In the genomic region with DNA sequence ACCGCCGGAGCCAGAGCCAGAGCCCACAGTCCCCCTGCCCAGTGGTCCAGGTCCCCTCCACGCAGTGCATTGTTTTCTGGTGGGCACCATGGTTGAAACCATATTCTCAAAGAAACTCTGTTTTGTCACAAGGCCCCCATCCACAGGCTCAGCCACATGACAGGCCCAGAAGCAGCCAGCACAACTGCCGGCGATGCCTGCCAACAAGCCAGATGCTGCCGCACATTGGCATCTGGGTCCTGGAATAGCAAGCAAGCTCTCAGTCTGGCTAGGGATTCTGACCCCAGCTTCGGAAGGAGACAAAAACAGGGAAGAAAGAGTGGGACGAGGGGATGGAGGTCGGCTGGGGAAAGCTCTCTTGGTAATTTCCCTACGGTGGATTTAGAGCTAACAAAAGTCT, we compare ENCODE assay signal across 10 mouse cellular contexts.
DNase-seq lines count a peak whose midpoint lies in the region; ATAC-seq and TF ChIP-seq lines count a peak whose summit lies in the region.
"Had no signal": no experiment of that assay in that cellular context is flagged by ENCODE, and none has a peak within 500 bp of the region (broad histone marks: within the 10 kb centered on the region; RNA-seq: fewer than 3 reads in every experiment).

No protein-coding gene starts in this region.

- H3K9me3 ChIP-seq in heart, embryonic 11.5 days (replicated peaks; ENCODE audit: control insufficient read depth, low read length) = no peaks in the 10 kb centered on the region; the same call in 1 of the 2 replicates
- H3K9me3 ChIP-seq in hindbrain, embryonic 16.5 days (ENCODE audit: control insufficient read depth, low read length) = peaks cover 3% of the 10 kb centered on the region; the same call in 1 of the 2 replicates
- no peaks in the 10 kb centered on the region for H3K9me3 ChIP-seq in midbrain, postnatal 0 days (ENCODE audit: low read length)
- H3K9me3 ChIP-seq in kidney, embryonic 14.5 days (ENCODE audit: control insufficient read depth, low read length) = peaks cover 3% of the 10 kb centered on the region; the same call in 1 of the 2 replicates
- H3K9me3 ChIP-seq: lung, embryonic 15.5 days had no signal

- no peak overlapping the region for H3K4me3 ChIP-seq in heart, embryonic 11.5 days (ENCODE audit: low read depth, low read length)
- H3K4me3 ChIP-seq in hindbrain, embryonic 16.5 days (ENCODE audit: low read length) = no peak overlapping the region
- H3K4me3 ChIP-seq in midbrain, postnatal 0 days (ENCODE audit: low read depth, low read length) = no peak overlapping the region
- H3K4me3 ChIP-seq in kidney, embryonic 14.5 days (ENCODE audit: low read length) = no peak overlapping the region
- H3K4me3 ChIP-seq: lung, embryonic 15.5 days had no signal

- WGBS in heart, embryonic 11.5 days (ENCODE audit: insufficient replicate concordance) = 77% methylated on average over 10 of the region's 10 CpGs
- 68% methylated on average over 10 of the region's 10 CpGs for WGBS in hindbrain, embryonic 16.5 days
- 66% methylated on average over 10 of the region's 10 CpGs for WGBS in midbrain, postnatal 0 days
- 86% methylated on average over 10 of the region's 10 CpGs for WGBS in kidney, embryonic 14.5 days

- no peak for TF ChIP-seq CTCF in midbrain, postnatal 0 days (IDR thresholded peaks at IDR 0.05)

- H3K9ac ChIP-seq in heart, embryonic 11.5 days (ENCODE audit: low read depth, low read length) = no peak overlapping the region
- H3K9ac ChIP-seq in hindbrain, embryonic 16.5 days (ENCODE audit: low read depth, low read length) = no peak overlapping the region
- H3K9ac ChIP-seq in midbrain, postnatal 0 days (replicated peaks; ENCODE audit: low read length, poor library complexity, severe bottlenecking) = no peak overlapping the region
- H3K9ac ChIP-seq in kidney, embryonic 14.5 days (ENCODE audit: low read depth, low read length) = no peak overlapping the region
- H3K9ac ChIP-seq: lung, embryonic 15.5 days had no signal

- H3K4me2 ChIP-seq in heart, embryonic 11.5 days = no peak overlapping the region
- H3K4me2 ChIP-seq in hindbrain, embryonic 16.5 days (ENCODE audit: low read length) = no peak overlapping the region
- no peak overlapping the region for H3K4me2 ChIP-seq in midbrain, postnatal 0 days (ENCODE audit: low read depth, low read length, poor library complexity, severe bottlenecking)
- no peak overlapping the region for H3K4me2 ChIP-seq in kidney, embryonic 14.5 days (replicated peaks; ENCODE audit: low read depth, low read length)
- H3K4me2 ChIP-seq: lung, embryonic 15.5 days had no signal

- H3K4me1 ChIP-seq in heart, embryonic 11.5 days (ENCODE audit: control insufficient read depth, insufficient read depth, low read length) = 0 out of 2 replicates have a peak, but pooled peaks cover 4% of the 10 kb centered on the region
- no peaks in the 10 kb centered on the region for H3K4me1 ChIP-seq in hindbrain, embryonic 16.5 days (ENCODE audit: control insufficient read depth, insufficient read depth, low read depth, low read length)
- 0 out of 2 replicates have a peak, but pooled peaks cover 3% of the 10 kb centered on the region for H3K4me1 ChIP-seq in midbrain, postnatal 0 days (ENCODE audit: insufficient read depth, low read length)
- H3K4me1 ChIP-seq in kidney, embryonic 14.5 days (ENCODE audit: control insufficient read depth, insufficient read depth, low read length) = no peaks in the 10 kb centered on the region
- H3K4me1 ChIP-seq: lung, embryonic 15.5 days had no signal

- ATAC-seq in heart, embryonic 11.5 days (replicated peaks; ENCODE audit: insufficient number of reproducible peaks, low FRiP score, low TSS enrichment) = no peak
- ATAC-seq in hindbrain, embryonic 16.5 days = no peak
- ATAC-seq in midbrain, postnatal 0 days (ENCODE audit: low FRiP score) = no peak
- no peak for ATAC-seq in monocyte, adult 5-6 weeks (replicated peaks; ENCODE audit: insufficient number of reproducible peaks, low FRiP score, low TSS enrichment, poor library complexity, severe bottlenecking)
- ATAC-seq in kidney, embryonic 14.5 days (ENCODE audit: low FRiP score, low TSS enrichment) = no peak

- DNase-seq in heart, adult 11 months = peak; percentile 89
- DNase-seq in fibroblast of lung, adult 2 months (ENCODE audit: low read depth) = peak; percentile 10
- DNase-seq in midbrain, postnatal 0 days (ENCODE audit: low spot score) = peak; percentile 58
- DNase-seq in kidney, postnatal 14 days = no peak
- DNase-seq: kidney, adult 11 months had no signal

- H3K36me3 ChIP-seq in heart, embryonic 11.5 days (ENCODE audit: control insufficient read depth, insufficient read depth, low read length) = no peaks in the 10 kb centered on the region
- H3K36me3 ChIP-seq in hindbrain, embryonic 16.5 days (ENCODE audit: control insufficient read depth, insufficient read depth, low read length) = no peaks in the 10 kb centered on the region
- H3K36me3 ChIP-seq in midbrain, postnatal 0 days (ENCODE audit: insufficient read depth, low read length) = no peaks in the 10 kb centered on the region
- H3K36me3 ChIP-seq in kidney, embryonic 14.5 days (ENCODE audit: control insufficient read depth, insufficient read depth, low read length) = no peaks in the 10 kb centered on the region
- H3K36me3 ChIP-seq: lung, embryonic 15.5 days had no signal

- no peak overlapping the region for H3K27ac ChIP-seq in heart, embryonic 11.5 days (ENCODE audit: low read depth, low read length)
- peak overlapping the region; percentile 59 for H3K27ac ChIP-seq in hindbrain, embryonic 16.5 days (ENCODE audit: low read depth, low read length)
- peak overlapping the region; percentile 12; the same call in 1 of the 2 replicates for H3K27ac ChIP-seq in midbrain, postnatal 0 days (ENCODE audit: low read depth, low read length)
- no peak overlapping the region for H3K27ac ChIP-seq in kidney, embryonic 14.5 days (ENCODE audit: low read depth, low read length)
- H3K27ac ChIP-seq: lung, embryonic 15.5 days had no signal

- H3K27me3 ChIP-seq in heart, embryonic 11.5 days (ENCODE audit: control insufficient read depth, insufficient read depth, low read length) = peaks cover 2% of the 10 kb centered on the region; the same call in 1 of the 2 replicates
- no peaks in the 10 kb centered on the region; the same call in 1 of the 2 replicates for H3K27me3 ChIP-seq in hindbrain, embryonic 16.5 days (replicated peaks; ENCODE audit: control insufficient read depth, insufficient read depth, low read length)
- no peaks in the 10 kb centered on the region for H3K27me3 ChIP-seq in midbrain, postnatal 0 days (ENCODE audit: insufficient read depth, low read length)
- H3K27me3 ChIP-seq in kidney, embryonic 14.5 days (ENCODE audit: control insufficient read depth, insufficient read depth, low read length) = no peaks in the 10 kb centered on the region
- H3K27me3 ChIP-seq: lung, embryonic 15.5 days had no signal

Comparison
In these comparisons a context has a peak if more than half of its experiments do, and no peak if none do; other contexts are left out.
1. H3K27ac ChIP-seq: peak in hindbrain, embryonic 16.5 days (single experiment) and midbrain, postnatal 0 days (single experiment); none in heart, embryonic 11.5 days (single experiment) and kidney, embryonic 14.5 days (single experiment).